Mouse (Mus musculus) layer of hippocampus, adult 9-11 months (tissue): ENCODE data around the gene Try10.
"Not testable (repeated sequence)": the region's sequence is repeated elsewhere in the genome, so short reads cannot be mapped to it uniquely, and the experiment has no call there.

Source experiments
- DNase-seq: peaks from one replicate; pipeline ENCODE4 v3.0.0; 2022

Try10 gene

DNA sequence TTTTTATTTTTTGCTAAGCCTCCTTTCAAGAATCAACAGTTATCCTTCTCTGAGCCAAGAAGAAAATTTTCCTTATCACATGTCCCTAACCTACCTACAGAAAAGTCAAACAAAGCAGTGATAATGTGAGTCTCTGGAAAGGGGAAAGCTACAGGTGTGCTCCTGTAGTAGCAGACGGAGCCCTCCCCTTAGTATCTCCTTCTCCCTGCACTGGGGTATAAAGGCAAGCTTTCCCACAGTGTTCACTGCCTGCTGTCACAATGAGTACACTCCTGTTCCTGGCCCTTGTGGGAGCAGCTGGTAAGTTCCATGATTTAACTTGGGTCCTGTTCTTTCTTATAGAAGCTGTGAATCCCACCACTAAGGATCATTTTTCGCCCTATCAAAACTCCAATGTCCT is at the start of gene Try10:
Gene Try10 (plus strand): TSS at position 174 of the 400 bp plus-strand sequence.
- no peak for DNase-seq

DNA sequence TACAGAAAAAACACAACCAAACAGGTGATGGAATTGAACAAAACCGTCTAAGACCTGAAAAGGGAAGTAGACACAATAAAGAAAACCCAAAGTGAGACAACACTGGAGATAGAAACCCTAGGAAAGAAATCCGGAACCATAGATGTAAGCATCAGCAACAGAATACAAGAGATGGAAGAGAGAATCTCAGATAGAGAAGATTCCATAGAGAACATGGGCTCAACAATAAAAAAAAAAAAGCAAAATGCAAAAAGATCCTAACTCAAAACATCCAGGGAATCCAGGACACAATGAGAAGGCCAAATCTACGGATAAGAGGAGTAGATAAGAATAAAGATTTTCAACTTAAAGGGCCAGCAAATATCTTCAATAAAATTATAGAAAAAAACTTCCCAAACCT is 37.2 kb upstream of the Try10 start, which contains the start of gene Try5:
Gene Try5 (minus strand): TSS at position 101 of the 400 bp plus-strand sequence.
- DNase-seq: not testable (repeated sequence)

DNA sequence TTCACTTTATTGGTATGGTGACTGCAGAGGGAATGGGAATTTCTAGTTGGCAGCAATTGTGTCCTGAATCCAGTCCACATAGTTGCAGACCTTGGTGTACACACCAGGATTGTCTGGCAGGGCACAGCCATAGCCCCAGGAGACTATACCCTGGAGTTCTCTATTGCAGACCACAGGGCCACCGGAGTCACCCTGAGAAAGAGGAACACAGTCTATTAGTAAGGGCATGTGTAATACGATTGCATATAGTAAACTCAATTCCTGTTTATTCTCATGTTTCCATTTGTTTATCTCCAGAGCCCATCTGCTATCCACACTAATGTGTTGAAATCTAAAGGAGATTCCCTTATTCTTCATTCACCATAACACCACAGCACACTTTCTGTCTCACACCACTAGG is 19.9 kb downstream of the Try10 start:
- not testable (repeated sequence) for DNase-seq

DNA sequence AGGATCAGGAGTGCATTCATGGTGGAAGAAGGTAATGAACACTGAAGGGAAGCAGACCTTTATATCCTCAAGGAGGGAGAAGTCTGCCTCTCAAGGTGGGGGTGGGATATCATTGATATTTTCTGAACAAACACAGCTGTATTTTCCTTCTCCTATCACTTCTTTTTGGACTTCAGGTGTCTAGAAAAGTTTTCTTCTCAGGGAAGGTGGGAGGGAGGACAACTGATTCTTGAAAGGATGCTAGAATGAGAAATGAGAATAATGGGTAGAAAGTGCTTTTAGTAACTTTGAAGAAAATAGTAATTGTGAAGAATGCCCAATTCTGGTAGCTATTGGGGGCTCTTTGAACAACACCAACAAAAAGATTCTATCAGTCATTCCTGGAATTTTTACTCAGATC is 23.7 kb downstream of the Try10 start, which contains the start of gene Prss3:
Gene Prss3 (minus strand): TSS at position 101 of the 400 bp plus-strand sequence.
- not testable (repeated sequence) for DNase-seq

DNA sequence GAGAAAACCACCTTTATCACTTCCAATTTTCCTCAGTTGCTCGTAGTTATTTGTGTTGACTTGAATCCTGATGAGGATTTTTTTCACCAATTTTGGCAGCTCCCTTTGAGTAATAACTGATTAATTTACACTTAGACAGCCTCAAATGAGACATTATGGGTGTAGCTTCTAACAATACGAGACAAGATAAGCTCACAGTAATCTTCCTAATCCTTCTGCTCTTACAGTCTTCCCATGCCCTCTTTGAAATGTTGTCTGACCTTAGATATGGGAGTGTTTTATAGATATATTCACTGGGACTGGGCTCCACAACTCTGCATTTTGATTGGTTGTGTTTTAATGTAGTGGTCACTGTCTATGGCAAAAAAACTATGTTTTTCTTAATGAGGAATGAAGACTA is 32.9 kb downstream of the Try10 start:
- no peak for DNase-seq

DNA sequence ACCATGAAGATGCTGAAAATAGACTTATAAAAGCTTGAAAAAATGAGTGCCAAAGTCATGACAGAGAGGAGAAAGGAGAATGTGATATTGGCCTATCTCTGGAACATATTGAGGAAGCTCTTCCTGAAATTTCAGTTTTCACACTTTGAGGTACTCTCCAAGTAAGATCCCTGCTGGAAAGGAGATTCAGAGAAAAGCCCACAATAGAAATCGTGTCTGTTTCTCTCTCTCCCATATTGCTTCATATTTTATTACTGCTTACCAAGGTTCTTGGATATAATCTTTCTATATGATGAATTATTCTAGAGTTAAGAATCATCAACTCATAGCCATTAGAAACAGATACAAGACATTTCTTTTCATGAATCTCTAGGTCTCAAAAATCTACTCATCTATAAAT is 37.7 kb downstream of the Try10 start:
- not testable (repeated sequence) for DNase-seq

DNA sequence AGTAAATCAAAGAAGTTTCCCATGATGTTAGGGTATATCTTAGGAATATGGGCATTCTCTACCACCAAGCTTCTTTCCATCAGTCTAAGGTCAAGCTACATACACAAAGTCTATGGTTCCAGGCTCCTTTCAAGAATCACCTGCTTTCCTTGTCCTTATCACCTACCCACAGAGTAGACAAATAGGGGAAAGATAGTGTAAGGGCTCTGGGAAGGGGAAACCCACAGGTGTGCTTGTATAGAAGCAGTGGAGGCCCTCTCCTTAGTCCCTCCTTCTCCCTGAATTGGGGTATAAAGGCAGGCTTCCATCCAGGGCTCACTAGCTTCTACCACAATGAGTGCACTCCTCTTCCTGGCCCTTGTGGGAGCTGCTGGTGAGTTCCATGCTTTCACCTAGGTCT is 38.2 kb downstream of the Try10 start, which contains the start of gene Gm5771:
Gene Gm5771 (plus strand): TSS at position 301 of the 400 bp plus-strand sequence.
- DNase-seq: not testable (repeated sequence)
